Mouse (Mus musculus) liver, adult 2 months (tissue): ENCODE measurements around the gene Snd1. TPM values are rescaled to one million over a fixed set of nuclear protein-coding genes. Genes with fewer than 3 reads are reported as not detected.
"Not testable (repeated sequence)": the region's sequence is repeated elsewhere in the genome, so short reads cannot be mapped to it uniquely, and the experiment has no call there.

ENCODE experiments used
- DNase-seq: peaks from one replicate; pipeline ENCODE4 v3.0.0-alpha.2; 2011; ENCODE audit warnings: low read depth, low spot score; ENCODE audit errors: extremely low read depth
- H3K27ac ChIP-seq: fragments of 200-500 bp; replicated peaks from 2 replicates; pipeline ENCODE4 v1.5.1; 2012; ENCODE audit warnings: low read depth, mild to moderate bottlenecking, control low read depth, inconsistent platforms, low read length; ENCODE audit not compliant: insufficient read depth
- H3K27me3 ChIP-seq: fragments of 200-500 bp; 2 replicates; pipeline ENCODE4 v1.6.1; 2012; ENCODE audit warnings: mild to moderate bottlenecking, moderate library complexity, low read length, inconsistent platforms; ENCODE audit not compliant: control insufficient read depth, insufficient read depth
- H3K36me3 ChIP-seq: fragments of 200-500 bp; 2 replicates; pipeline ENCODE4 v1.6.1; 2012; ENCODE audit warnings: low read length, inconsistent platforms; ENCODE audit not compliant: control insufficient read depth, insufficient read depth
- H3K4me1 ChIP-seq: fragments of 200-500 bp; 2 replicates; pipeline ENCODE4 v1.6.1; 2011; ENCODE audit warnings: low read length; ENCODE audit not compliant: control insufficient read depth, insufficient read depth
- H3K4me3 ChIP-seq: fragments of 200-500 bp; 2 replicates; pipeline ENCODE4 v1.5.1; 2011; ENCODE audit warnings: low read depth, mild to moderate bottlenecking, control low read depth, low read length, moderate library complexity; ENCODE audit not compliant: insufficient read depth
- H3K79me2 ChIP-seq: fragments of 200-500 bp; 2 replicates; pipeline ENCODE4 v1.6.1; 2012; ENCODE audit warnings: inconsistent platforms, mild to moderate bottlenecking, low read length, moderate library complexity; ENCODE audit not compliant: control insufficient read depth, insufficient read depth
- H3K9ac ChIP-seq: fragments of 200-500 bp; 2 replicates; pipeline ENCODE4 v1.6.1; 2012; ENCODE audit warnings: low read depth, mild to moderate bottlenecking, control low read depth, inconsistent platforms, low read length
- CTCF ChIP-seq: fragments of 200-500 bp; IDR thresholded peaks from 2 replicates; pipeline ENCODE4 v1.5.1; 2011; ENCODE audit warnings: low read depth, low read length, control low read depth
- POLR2A ChIP-seq: fragments of 200-500 bp; IDR thresholded peaks from 2 replicates; pipeline ENCODE4 v1.6.1; 2011; ENCODE audit warnings: low read length, control low read depth; ENCODE audit not compliant: insufficient read depth; ENCODE audit errors: extremely low read depth
- WGBS: fragments of 180-500 bp; shearing (Covaris S2); methylation state at CpG from one replicate; pipeline ENCODE4 v1.1.7; 2018; 5-methylcytosine and 5-hydroxymethylcytosine counted together
- polyA plus RNA-seq: library from polyadenylated mRNA; depleted of rRNA; stranded (reverse); fragments of >200 nt; gene quantifications from 2 replicates; pipeline ENCODE4 v1.2.3, GENCODE M21; 2012
- total RNA-seq: library from RNA; depleted of rRNA; stranded (reverse); fragments of >200 nt; gene quantifications from 2 replicates; pipeline ENCODE4 v1.2.3, GENCODE M21; 2014

Snd1 gene
- total and polyA plus RNA-seq, 2 experiments: 64.2 to 88.6 TPM

DNA sequence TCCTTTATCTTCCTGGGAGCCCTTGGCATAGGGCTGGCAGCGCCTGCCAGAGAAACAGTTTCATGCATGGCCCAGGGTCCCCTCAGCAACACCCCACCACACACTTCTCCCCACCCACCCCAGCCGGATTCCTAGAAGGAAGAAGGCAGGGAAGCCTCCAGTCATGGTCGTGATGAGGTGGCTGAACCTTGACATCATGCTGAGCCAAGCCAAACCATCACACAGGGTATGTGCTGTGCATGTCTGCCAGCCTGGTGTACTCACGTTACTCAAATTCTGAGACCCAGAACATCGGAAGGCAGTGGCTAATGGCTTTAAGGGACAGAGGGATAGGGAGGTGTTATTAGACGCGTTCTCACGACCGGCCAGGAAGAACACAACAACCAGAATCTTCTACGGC, 448.9 kb downstream of the Snd1 start:
- TF ChIP-seq POLR2A: no peak
- TF ChIP-seq CTCF: no peak
- no peak overlapping the region for H3K27ac ChIP-seq
- H3K4me1 ChIP-seq: no peaks in the 10 kb centered on the region
- H3K36me3 ChIP-seq: no peaks in the 10 kb centered on the region
- DNase-seq: no peak
- no peak overlapping the region for H3K9ac ChIP-seq
- no peaks in the 10 kb centered on the region for H3K27me3 ChIP-seq
- 85% methylated on average over 10 of the region's 10 CpGs for WGBS
- no peaks in the 10 kb centered on the region for H3K79me2 ChIP-seq
- no peak overlapping the region for H3K4me3 ChIP-seq

DNA sequence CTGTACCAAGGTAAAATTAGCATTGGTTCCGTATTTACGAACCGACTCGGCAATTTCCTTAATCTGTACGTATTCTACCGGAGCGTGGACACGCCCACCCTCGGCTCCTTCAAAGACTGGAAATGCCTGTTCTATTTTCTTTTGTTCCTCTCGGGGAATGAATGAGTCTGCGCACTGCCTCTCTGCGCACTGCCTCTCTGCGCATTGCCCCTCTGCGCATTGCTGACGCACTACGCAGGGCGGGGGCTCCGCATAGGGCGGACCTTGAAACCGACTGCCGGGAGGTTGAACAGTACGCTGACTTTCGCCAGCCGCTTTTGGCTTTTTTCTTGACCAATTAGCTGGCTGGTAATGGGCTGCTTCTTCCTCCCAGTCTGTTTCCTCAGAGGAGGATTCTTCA, 453.0 kb downstream of the Snd1 start:
- H3K36me3 ChIP-seq, H3K27ac ChIP-seq, H3K4me3 ChIP-seq, H3K79me2 ChIP-seq, H3K9ac ChIP-seq, DNase-seq, H3K27me3 ChIP-seq, H3K4me1 ChIP-seq: not testable (repeated sequence)
- WGBS: 74% methylated on average over 10 of the region's 24 CpGs

DNA sequence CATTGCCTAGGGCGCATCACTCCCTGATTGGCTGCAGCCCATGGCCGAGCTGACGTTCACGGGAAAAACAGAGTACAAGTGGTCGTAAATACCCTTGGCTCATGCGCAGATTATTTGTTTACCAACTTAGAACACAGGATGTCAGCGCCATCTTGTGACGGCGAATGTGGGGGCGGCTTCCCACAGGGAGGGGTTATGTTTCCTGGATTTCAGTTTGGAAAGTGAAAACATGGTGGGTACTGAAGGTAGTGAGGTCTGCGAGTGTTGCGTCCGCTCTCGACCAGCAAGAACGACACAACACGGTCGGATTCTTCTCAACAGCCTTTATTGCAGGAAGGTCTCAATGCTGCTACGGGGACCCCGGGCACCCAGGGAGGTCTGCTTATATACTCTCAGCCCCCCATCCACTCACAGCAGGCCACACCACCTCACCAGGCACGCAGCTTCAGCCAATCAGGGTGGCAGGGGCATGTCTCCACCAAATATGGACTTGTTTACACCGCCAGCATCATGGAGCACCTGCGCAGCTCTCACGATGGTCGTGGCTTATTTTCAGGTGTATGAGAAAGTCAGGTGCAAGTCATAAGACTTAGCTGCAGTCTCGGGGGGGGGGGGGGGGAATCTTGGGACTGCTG, 454.3 kb downstream of the Snd1 start:
- not testable (repeated sequence) for H3K36me3 ChIP-seq, H3K9ac ChIP-seq, H3K4me3 ChIP-seq, H3K27me3 ChIP-seq, H3K4me1 ChIP-seq, H3K27ac ChIP-seq, H3K79me2 ChIP-seq
- WGBS: 73% methylated on average over 21 of the region's 25 CpGs
- peak; percentile 38 for DNase-seq

DNA sequence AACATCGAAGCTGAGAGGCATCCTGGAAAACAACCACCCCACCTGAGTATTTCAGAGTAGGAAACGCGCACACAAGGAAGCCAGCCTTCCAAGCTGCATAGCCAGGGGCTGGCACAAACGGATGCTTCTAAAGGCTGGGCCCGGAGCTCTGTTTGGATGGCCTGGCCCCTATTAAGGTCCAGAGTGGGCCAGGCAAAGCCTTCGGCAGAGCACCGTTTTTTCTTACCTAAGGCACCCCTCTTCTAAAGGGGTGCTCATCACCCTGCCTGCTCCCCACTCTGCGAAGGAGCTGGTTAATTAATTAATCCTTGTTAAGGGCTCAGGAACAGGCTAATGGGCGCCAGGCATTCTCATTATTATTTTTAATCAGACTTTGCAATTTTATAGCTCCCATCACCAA, 456.3 kb downstream of the Snd1 start:
- H3K9ac ChIP-seq: no peak overlapping the region
- no peaks in the 10 kb centered on the region for H3K36me3 ChIP-seq
- H3K79me2 ChIP-seq: no peaks in the 10 kb centered on the region
- no peak for TF ChIP-seq CTCF
- no peak for TF ChIP-seq POLR2A
- H3K27me3 ChIP-seq: peaks cover 2% of the 10 kb centered on the region; the same call in 1 of the 2 replicates
- 59% methylated on average over 9 of the region's 9 CpGs for WGBS
- DNase-seq: no peak
- H3K27ac ChIP-seq: no peak overlapping the region
- no peak overlapping the region for H3K4me3 ChIP-seq
- H3K4me1 ChIP-seq: no peaks in the 10 kb centered on the region

DNA sequence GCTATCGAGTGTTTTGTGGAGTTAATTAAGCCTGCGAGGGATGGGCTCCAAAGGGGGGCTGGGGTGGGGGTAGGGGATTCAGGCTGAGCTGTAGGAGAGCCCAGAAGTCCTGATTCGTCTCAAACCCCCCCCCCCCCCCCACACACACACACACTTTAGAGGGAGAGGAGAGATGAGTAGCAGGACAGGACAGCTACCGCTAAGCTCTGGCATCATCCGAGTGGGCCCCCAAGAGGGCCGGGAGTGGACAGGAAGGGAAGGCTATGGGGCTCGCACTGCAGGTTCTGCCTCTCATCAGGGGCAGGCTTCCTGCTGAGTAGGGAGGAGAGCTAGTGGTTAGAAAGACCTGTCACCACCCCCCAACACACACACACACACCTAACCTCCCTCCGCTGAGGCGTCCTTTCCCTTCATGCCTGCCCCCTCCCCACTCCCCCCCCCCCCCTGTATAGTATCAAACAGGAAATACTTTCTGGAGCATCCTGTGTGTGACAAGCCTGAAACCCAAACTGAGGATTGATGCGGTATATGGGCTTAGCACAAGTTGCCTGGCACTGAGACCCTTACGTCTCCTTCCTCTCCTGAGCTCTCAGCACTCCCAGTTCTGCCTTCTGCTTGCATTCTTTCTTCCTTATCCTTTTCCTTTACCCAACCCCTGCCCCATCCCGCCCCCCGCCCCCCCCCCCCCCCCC, 456.8 kb downstream of the Snd1 start:
- no peak overlapping the region for H3K9ac ChIP-seq
- H3K36me3 ChIP-seq: no peaks in the 10 kb centered on the region
- 15% methylated on average over 13 of the region's 13 CpGs for WGBS
- no peaks in the 10 kb centered on the region for H3K79me2 ChIP-seq
- TF ChIP-seq POLR2A (no peak), CTCF (no peak)
- H3K27me3 ChIP-seq: peaks cover 2% of the 10 kb centered on the region; the same call in 1 of the 2 replicates
- no peaks in the 10 kb centered on the region for H3K4me1 ChIP-seq
- no peak for DNase-seq
- no peak overlapping the region for H3K4me3 ChIP-seq
- no peak overlapping the region for H3K27ac ChIP-seq

DNA sequence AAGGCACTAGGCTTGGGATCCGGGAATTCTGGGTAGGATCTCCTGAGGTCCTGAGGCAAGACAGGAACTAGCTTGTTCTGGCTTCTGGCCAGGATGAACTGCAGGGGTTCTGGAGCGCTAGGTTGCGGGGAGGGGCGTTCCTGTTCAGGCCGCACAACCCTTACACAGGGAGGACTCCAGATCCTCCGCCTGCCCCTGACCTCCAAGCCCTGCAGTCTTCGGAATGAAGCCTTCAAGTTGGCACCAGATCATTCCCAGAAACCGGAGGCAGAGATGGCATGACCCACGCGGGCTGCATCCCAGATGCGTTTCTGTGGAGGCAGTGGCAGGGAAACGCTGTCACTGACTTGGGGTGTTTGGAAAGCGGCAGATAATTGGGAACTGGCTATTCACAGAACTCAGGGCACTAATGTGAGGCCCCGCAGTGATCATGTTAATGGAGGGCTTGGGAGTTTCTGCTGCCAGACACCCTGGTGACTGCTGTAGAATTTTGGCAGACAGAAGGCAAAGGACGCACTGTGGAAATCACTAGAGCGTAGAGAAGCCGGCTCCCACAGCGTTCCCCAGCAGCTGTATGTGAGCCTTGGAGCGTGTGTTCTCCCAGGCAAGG, 457.5 kb downstream of the Snd1 start:
- H3K27ac ChIP-seq: no peak overlapping the region
- H3K79me2 ChIP-seq: no peaks in the 10 kb centered on the region
- no peak overlapping the region for H3K9ac ChIP-seq
- TF ChIP-seq CTCF (no peak), POLR2A (no peak)
- no peak overlapping the region for H3K4me3 ChIP-seq
- no peaks in the 10 kb centered on the region for H3K4me1 ChIP-seq
- H3K27me3 ChIP-seq: peaks cover 2% of the 10 kb centered on the region; the same call in 1 of the 2 replicates
- WGBS: 21% methylated on average over 19 of the region's 19 CpGs
- no peak for DNase-seq
- H3K36me3 ChIP-seq: no peaks in the 10 kb centered on the region
